Mouse (Mus musculus): ENCODE data around the gene Tmc1.

Gene Tmc1

GRCm38 (mm10) chr19:20796001-20796400, 158.0 kb downstream of the Tmc1 start:
- no peak for DNase-seq

GRCm38 (mm10) chr19:20794999-20795398, 159.0 kb downstream of the Tmc1 start:
- DNase-seq = no peak

- no peak for DNase-seq
These were observed 161.2 kb downstream of the Tmc1 start for GRCm38 (mm10) chr19:20792811-20793210.

- DNase-seq = no peak
These were observed 166.7 kb downstream of the Tmc1 start for GRCm38 (mm10) chr19:20787289-20787688.

GRCm38 (mm10) chr19:20775681-20776080, 178.3 kb downstream of the Tmc1 start:
- DNase-seq = no peak

GRCm38 (mm10) chr19:20773941-20774340, 180.1 kb downstream of the Tmc1 start:
- peak; percentile 9 to 19 for DNase-seq

GRCm38 (mm10) chr19:20764214-20764613, 189.8 kb downstream of the Tmc1 start:
- peak in 1 of 2 experiments; percentile 3 for DNase-seq

GRCm38 (mm10) chr19:20761675-20762426, 192.2 kb downstream of the Tmc1 start:
- DNase-seq = no peak

- no peak for DNase-seq
These were observed 192.9 kb downstream of the Tmc1 start for GRCm38 (mm10) chr19:20761119-20761518.

- DNase-seq = no peak
These were observed 209.4 kb downstream of the Tmc1 start for GRCm38 (mm10) chr19:20744630-20745029.
